Mouse (Mus musculus) R1 (cell line): ENCODE measurements around the gene Frmd4a.
"Not testable (repeated sequence)": the region's sequence is repeated elsewhere in the genome, so short reads cannot be mapped to it uniquely, and the experiment has no call there.

Experiments used
- DNase-seq: peaks from one replicate; pipeline ENCODE4 v3.0.0-alpha.2; 2018; ENCODE audit warnings: low read depth, low spot score

Frmd4a gene

DNA sequence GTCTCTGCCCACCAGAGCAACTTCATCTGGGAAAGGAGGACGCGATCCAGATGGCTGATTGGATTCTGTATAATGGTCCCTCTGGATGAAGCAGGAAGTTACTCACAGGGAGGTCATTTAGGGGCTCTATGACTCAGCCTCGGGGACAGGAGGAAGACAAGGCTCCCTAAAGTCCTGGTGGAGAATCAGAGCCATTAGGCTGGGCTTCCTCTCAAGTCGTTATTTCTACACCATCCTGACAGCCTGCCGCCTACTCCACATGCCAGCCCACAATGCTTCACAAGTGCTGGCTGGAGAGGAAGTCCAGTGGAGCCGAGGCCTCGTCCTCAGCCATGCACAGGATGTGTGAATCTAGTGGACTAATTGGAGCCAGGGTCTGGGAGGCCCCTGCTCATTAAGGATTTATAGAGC, 537.7 kb downstream of the Frmd4a start:
- no peak for DNase-seq

DNA sequence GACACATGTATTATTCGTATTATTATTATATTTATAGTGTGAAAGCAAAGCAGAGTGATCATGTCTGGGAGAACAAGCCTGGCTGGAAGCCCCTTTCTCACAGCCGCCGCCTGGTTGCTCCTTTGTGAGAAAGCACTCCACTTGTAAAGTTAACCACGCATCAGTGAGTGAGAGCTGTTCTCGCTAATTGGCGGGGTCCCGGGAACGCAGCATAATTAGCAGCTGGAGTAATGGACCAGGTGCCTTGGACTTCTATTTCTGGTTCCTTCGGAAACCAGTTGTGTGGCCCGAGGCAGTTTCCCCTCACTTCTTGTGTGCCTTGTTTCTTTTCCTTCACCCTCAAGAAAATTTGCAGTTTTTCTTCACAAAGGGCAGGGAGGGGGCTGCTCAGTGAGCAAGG, 538.7 kb downstream of the Frmd4a start:
- no peak for DNase-seq

DNA sequence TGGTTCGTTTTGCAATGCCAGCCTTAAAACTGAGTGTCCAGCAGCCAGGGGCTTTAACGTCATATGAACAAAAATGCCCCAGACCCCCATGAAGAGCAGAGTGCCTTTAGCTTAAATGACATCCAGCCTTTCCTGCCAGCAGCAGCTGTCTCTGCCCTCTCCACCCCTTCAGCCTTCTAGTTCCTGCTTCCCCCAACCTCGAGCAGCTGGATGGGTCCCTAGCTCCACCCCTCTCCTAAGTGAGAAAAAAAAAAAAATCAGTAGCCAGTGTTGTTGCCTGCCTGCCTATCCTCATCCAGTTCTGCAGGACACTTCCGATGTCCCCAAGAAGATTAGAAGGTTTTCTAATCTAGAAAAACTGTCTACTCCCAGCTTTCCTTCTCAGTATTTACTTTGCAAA, 539.5 kb downstream of the Frmd4a start:
- DNase-seq: no peak

DNA sequence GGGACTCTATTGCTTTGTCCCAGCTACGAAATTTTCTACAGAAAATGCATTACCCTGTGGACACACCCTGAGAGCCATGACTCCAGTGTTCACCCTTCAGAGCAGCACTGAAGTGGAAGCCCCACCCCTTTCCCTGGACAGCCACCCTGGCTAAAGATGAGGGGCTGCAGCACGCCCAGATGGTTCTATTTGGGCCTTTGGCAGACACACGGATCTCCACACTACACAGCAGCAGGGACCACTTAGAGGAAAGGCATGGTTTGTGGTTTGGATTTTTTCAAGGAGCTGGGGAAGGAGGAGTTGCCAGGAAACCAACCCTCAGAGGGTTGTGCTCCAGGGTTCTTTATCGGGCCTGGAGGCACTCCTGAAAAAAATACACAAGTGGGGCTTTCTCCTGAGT, 539.9 kb downstream of the Frmd4a start:
- DNase-seq: no peak

DNA sequence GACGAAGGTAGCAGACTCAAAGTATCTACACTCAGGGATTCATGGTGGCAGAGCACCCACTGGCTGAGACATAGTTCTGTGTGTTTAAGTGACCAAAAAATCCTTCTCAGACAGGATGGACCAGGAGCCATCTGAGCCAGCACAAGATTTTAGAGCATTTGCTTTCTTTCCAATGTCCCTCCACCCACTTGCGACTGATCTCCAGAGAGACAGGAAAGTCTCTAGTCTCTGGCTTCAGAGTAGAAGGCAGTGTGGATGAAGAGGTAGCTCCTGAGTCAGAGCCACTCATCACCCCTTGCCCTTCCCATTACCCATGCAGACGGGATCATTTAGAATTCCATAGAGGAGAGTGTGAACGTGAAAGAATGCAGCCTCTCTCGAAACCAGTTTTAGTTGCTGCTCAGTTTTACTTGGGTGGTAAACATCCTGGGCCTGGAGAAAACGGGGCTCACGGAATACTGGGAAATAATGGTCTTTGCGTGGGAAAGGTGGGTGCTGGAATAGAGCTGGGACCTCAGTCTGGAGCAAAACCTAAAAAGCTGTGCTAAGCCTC, 541.2 kb downstream of the Frmd4a start:
- no peak for DNase-seq

DNA sequence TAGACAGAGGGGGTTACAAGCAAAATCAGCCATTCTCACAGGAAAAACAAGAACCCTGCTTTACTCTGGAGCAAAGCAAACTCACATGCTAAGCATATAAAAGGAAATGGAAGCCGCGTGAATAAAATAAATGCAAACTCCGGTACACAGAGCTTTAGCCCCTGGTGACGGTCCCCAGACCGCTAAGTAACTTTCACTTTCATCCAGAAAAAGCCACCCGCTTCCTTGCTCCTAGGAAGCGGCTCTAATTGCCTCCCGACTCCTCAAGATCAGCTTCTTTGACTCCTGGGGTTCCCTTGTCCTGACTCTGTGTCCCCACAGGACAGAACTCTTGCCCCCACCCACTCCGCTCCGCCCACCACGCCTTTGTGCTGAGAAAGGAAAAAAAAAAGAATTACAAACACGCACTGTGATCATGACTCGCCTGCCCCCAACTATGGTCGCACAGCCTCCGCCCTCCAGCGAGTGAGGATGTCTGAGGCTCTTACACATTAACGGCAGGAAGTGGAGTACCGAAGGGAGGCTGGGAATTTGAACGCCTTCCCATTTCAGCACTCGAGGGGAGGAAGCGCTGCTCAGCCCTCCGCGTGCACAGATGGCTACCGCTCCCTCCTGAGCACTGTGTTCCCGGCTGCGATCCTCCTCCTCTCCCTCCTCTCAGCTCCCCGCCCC, 541.8 kb downstream of the Frmd4a start:
- peak; percentile 93 for DNase-seq

DNA sequence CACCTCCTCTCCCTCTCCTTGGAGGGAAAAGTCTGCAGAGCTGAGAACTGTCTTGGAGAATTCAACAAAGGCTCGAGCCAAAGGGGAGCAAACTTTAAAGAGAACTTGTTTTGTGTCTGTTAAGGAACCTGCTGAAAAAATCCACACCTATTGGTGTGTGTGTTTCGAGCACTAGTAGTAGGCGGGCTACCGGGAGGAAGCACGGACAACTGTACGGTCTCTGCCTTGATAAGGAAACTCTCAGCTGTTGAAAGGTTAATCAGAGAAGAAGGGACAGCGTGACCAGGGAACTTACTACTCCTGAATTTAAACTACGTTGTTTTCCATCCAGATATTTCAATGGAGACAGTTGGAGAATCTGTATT, 542.3 kb downstream of the Frmd4a start:
- no peak for DNase-seq

DNA sequence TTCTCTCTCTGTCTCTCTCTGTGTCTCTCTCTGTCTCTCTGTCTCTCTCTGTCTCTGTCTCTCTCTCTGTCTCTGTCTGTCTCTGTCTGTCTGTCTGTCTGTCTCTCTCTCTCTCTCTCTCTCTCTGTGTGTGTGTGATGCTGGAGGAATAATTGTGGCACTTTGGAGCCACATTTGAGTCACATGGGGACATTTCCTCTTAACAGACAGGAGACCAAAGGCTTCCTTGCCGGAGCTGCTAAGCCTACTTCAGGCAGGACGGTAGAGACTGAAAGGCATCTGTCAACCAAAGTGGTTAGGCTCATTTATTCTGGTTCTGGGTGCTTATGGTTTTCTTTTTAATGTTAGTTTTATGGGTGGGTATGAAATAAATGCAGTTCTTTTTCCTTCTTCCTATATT, 543.0 kb downstream of the Frmd4a start:
- DNase-seq: not testable (repeated sequence)

DNA sequence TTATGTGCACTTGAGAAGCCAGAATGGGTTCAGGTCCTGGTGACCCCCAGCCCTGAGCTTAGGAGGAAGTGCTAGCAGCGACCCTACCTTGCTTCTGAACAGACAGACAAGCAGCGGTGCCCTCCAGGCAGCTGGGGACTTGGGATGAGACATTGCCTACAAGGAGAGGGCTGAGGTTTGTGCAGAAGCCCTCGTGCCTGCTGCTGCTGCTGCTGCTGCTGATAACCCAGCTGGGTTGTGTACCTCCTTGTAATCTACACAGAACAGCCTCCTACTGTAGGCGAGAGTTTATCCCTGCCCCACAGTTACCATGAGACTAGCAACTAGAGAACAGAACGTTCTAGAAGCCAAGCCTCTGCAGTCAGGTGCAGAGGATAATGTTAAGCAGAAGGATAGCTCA, 543.7 kb downstream of the Frmd4a start:
- DNase-seq: no peak

DNA sequence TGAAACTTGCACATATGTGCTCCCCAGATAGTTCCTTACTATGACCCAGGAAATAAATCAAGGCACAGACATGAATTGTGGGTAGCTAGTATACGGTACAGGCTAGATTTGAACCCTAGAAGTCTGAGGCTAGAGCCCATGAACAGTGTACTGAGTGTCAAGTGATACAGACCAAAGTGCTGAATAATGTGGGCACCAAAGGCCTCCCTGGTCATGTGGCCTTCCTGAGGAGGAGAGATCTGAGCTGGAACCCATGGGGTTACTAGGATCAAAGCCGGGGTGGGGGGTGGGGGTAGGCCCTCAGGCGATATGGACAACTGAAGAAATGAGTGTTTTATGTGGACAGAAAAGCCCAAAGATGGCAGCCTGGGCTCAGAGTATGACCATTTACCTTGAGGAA, 544.9 kb downstream of the Frmd4a start:
- no peak for DNase-seq

DNA sequence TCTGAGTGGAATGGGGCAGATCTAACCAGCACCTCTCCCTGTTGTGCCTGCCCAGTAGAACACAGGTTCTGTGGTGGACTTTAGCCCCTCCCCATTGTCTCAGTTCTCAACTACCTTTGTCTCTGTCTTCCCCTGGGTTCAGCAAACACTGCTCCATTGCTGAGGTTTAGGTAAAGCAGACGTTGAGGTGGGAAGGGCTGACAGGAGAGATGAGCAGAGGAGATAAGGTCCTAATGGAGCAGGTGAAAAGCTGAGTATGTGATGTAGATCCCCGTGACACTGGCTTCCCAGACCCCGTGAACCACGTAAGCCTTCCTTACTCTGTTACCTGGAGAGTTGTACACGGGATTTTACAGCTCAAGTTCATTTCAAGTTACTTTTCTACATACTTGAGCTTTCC, 545.3 kb downstream of the Frmd4a start:
- DNase-seq: no peak

DNA sequence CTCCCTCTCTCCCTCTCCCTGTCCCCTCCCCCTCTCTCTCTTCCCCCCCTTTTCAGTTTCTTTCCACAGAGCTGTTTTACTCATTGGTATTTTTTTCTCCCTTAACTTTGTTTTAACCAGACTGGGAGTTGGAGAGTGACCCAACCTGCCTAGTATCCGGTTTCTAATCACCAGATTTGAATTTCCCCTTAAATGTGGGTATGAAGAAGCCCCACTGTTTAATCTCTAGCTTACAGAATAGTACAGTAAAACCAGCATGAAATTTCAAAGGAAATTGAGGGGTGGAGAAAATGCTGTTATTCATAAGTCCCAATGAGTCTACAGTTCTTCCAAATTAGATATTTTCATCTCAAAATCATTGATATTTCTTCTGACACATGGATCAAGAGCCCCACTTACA, 545.8 kb downstream of the Frmd4a start:
- no peak for DNase-seq

DNA sequence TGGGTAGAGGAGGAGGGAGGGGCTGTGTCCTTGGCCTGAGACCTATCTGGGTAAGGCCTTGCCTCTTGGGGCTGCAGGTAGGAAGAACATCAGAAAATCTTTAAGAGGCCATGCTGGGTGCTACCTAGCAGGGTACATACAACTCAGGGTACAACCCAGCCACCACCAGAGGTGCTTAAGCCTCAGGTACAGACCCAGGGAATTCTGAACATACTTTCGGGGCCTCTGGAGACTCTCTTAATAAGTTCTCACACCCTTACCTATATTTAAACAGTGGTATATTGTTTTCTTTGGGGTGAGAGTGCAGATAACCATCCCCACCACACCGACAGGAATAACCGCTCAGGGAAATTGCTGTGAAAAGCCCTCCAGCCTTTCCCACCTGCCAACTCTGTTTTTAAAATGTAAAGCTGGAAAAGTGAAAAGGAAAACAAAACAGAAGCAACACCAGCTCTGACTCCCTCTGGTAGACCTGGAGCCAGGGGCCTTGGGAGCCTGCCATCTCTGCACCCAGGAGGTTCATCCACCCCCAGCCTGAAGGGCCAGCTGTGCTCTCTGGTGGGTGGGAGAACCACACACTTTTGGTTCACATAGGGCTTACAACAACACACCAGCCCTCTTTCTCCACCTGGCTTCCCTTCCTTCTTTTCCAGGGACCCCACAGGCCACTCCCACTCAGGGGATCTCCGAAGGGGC, 548.9 kb downstream of the Frmd4a start:
- DNase-seq: no peak

DNA sequence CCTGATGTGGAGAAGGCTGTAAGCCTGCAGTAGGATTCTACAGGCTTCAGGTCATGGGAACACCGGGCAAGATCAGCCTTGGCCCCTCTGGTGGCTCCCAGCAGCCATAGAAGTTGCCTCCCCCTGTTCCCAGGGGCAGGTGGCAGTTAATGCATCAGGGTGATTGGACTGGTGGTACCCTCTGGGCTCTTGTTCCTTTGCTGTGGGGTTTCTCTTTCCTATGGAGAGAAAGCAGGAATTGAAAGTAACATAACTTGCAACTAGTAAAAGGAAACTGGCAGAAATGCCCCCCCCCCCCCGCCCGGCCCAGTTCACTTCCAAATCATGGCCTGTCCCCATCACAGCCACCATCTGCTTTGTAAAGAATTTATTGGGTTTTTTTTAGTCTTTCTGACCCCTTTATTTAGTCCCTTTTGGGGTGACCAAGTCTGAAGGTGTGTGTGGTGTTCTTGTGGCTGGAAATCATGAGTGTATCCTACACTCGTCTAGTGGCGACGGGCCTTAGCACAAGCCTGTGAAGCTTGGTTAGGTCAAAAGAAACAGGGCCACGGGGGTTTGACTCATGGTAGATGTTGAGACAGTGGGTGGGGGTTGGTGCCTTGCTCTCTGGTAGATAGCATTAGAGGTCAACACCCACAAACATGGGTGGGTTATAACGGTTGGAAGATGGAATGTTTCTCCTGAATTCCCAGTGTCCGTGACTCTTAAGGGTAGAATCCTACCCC, 549.6 kb downstream of the Frmd4a start:
- no peak for DNase-seq

DNA sequence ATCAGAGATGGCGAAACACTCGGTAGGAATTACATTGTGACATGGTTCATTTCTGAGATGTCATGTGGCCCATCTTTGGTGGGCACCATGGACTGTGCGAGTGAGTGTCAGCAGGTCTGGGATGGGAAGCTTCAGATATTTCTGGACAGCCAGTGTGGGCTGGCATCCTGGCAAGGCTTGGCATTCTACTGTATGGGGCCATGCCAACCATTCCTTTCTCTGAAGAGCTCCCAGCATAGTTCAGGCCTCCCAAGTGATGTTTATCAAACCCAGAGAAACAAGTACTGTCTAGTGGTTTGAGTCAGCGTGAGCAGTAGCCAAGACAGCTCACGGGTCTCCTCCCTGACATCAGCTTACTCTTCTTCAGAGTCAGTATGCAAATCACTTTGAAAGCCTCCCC, 551.5 kb downstream of the Frmd4a start:
- DNase-seq: no peak

DNA sequence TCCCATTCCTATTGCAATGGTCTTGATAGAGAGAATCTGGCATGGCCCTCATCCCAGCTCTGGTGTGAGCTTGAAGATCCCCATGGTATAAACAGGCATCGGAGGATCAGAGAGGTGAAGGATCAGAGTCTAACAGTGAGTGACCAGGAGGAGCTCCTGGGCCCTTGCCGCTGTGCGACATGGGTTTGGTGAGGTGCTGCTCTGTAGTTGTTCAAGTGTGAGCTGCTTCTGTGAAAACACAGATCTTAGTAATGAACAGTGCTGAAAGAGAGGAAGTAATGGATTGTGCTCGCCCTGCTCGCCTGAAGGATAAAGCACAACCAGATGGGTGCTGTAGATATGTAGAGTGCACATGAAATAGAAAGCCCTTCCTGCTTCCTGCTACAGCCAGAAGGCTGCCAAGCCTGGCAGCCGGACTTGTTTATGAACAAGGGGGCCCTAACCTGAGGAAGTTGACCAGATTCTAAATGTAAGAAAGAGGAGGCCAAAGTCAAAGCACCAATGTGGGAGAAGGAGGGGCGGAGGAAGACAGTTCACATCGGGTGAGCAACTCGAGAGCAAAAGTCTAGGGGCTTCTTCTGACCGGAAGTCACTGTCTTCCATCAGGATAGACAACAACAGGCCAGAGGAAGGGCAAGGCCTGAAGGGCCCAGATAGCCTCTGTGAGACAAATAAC, 552.8 kb downstream of the Frmd4a start:
- DNase-seq: no peak

DNA sequence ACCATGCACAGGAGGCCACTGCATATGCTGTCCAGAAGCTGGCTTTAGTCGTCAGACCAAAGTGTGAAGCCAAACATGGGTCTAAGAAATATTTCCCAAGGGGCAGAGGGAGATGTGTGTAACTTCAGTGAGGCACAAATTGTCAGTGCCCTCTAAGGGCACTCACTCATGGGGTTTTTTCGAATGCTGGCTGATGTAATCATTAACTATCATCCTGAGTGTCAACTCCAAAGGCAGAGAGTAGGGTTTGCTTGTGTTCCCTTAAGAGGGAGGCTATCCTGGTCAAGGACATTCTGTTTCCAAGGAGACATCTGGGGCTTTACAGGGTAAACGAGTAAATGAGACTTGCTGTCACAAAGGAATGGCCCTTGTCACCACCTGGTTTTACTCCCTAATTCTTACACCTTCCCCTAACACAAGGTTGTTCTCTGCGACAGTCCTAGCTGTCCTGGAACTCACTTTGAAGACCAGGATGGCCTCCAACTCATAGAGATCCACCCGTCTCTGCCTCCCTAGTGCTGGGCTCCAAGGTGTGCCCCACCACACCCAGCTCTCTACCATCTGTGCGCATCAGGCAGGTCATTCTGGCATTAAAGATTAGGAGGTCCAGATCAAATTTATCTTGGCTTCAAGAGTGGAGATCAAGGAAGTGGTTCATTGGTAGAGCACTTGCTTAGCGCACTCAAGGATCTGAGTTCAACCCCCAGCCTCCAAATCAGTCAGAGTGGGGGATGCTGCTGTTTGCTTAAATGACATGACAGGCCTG, 555.2 kb downstream of the Frmd4a start:
- no peak for DNase-seq

DNA sequence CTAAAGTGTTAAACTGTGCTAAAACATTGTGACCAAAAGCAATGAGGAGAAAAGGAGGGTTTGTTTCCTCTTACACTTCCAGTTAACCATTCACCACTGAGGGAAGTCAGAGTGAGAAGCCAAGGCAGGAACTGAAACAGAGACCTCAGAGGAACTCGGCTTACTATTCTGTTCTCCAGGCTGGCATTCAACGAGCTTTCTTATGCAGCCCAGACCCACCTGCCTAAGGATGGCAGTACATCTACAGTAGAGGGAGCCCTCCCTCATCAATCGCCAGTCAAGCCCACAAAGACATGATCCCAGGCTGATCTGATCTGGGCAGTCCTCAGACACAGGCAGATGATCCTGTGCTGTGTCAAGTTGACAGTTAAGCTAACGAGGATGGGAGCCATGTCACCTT, 555.9 kb downstream of the Frmd4a start:
- DNase-seq: peak; percentile 43

DNA sequence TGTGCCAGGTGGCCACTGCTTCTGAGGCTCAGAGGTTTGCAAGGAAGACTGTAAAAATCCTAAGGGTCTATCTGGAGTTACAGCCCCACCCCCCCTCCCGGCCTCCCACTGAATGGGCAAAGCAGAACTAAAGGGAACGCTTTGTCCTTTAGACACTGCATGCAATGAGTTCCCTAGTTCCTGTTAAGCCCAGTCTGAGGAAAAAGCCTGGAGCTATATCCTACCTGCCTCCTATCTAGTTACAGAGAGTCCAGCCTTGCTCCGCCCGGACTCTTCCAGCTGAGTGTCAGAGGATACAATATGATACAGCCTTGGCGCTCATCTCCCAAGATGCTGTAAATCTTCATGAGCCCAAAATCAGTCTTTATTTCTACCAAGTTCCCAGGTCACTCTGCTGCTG, 556.7 kb downstream of the Frmd4a start:
- DNase-seq: peak; percentile 40

DNA sequence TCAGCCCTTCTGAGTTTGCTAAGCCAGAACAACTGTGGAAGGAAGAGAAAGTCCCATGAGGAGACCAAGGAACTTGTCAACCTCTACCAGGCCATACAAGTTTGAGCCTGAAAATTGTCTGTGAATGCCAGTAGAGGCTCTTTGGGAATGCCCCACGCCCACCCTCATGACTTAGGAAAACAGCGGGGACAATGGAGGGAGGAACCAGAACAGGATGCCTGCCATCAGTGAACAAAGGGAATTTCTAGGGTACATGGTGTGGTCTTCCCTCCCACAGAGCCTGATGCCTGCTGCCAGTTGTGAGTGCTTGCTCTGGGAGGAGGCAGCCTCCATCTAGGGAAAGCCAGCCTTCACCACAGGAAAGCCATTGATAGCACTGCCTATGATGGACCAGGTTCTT, 557.6 kb downstream of the Frmd4a start:
- DNase-seq: peak; percentile 96

DNA sequence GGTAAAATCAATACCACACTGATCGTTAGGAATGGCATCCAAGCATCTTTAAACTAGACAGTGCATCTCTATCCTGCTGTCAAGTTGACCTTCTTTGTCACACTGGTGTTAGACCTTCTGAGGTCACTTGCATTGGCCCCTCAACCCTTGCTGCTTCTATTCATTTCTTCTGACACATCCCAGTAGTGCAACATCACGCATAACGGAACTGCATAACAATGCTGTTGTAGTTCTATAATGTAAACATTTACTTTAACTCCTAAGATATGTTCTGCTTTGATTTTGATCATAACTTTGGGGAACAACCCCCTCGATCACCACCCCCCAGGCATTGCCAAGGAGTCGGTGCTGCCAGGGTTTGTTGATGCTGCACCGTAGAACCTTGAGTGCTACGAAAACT, 558.5 kb downstream of the Frmd4a start:
- DNase-seq: no peak
